Mouse (Mus musculus) liver, embryonic 16.5 days (tissue): ENCODE measurements around the gene Mrps5. TPM values are rescaled to one million over a fixed set of nuclear protein-coding genes. Genes with fewer than 3 reads are reported as not detected.

ENCODE experiments used
- ATAC-seq: fragments of 200-750 bp; cut with Nextera tagmentation; 2 replicates; pipeline ENCODE4 v1.8.0; 2017; ENCODE audit warnings: low read depth, mild to moderate bottlenecking, moderate number of reproducible peaks, moderate library complexity
- H3K27ac ChIP-seq: fragments of 300-500 bp; sonication (generic); 2 replicates; pipeline ENCODE4 v1.5.1; 2014; ENCODE audit warnings: mild to moderate bottlenecking, low read length
- H3K27me3 ChIP-seq: fragments of 300-500 bp; sonication (generic); 2 replicates; pipeline ENCODE4 v1.6.1; 2014; ENCODE audit warnings: low read depth, low read length, mixed read lengths; ENCODE audit not compliant: control insufficient read depth, insufficient read depth
- H3K36me3 ChIP-seq: fragments of 300-500 bp; sonication (generic); 2 replicates; pipeline ENCODE4 v1.6.1; 2014; ENCODE audit warnings: mild to moderate bottlenecking; ENCODE audit not compliant: control insufficient read depth, insufficient read depth
- H3K4me1 ChIP-seq: fragments of 300-500 bp; sonication (generic); 2 replicates; pipeline ENCODE4 v1.6.1; 2014; ENCODE audit warnings: low read depth, low read length, mixed read lengths; ENCODE audit not compliant: control insufficient read depth
- H3K4me2 ChIP-seq: fragments of 300-500 bp; sonication (generic); 2 replicates; pipeline ENCODE4 v1.6.1; 2014; ENCODE audit warnings: low read depth, low read length, mixed read lengths
- H3K4me3 ChIP-seq: fragments of 300-500 bp; sonication (generic); 2 replicates; pipeline ENCODE4 v1.5.1; 2014; ENCODE audit warnings: low read depth, mild to moderate bottlenecking, low read length
- H3K9ac ChIP-seq: fragments of 300-500 bp; sonication (generic); 2 replicates; pipeline ENCODE4 v1.6.1; 2014; ENCODE audit warnings: low read depth, low read length
- H3K9me3 ChIP-seq: fragments of 300-500 bp; sonication (generic); replicated peaks from 2 replicates; pipeline ENCODE4 v1.6.1; 2016; ENCODE audit warnings: low read length; ENCODE audit not compliant: control insufficient read depth
- WGBS: fragments of 180-500 bp; shearing (Covaris S2); extraction: QIAGEN DNeasy Blood & Tissue Kit; methylation state at CpG from one replicate; pipeline ENCODE4 v1.1.7; 2014; ENCODE audit not compliant: insufficient replicate concordance; 5-methylcytosine and 5-hydroxymethylcytosine counted together
- polyA plus RNA-seq: library from polyadenylated mRNA; unstranded; fragments of >200 nt; fragmentation: Nextera tagmentation; extraction: Ambion mirVana; gene quantifications from 2 replicates; pipeline ENCODE4 v1.2.1, GENCODE M21; 2015

Mrps5 gene
- polyA plus RNA-seq, 1 experiment from 2014 or later = 65.0 TPM

DNA sequence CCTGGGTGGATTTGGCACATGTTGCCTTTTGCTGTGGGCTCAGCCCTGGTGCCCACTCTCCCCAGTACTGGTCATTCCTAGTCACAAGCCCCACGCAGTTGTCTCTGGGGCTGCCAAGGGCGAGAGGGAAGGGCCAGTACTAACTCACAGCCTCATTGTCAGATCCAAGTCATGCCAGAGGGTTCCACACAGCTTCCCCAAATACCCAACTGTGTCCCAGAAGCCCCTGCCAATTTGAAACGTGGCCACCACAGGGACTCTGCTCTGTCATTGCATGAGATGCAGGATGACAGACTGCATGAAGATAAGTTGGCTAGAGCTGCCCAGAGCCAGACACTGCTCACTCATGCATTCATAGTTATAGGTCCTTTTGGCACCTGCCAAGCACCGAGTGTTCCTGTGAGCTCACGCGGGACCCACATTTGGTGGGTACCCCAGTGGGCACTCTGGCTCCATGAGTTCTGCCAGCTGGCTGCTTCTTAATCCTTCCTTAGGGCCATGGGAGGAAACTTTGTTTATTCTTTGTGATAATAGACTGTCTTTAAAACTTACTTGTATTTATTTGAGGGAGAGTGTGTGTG, 41.1 kb downstream of the Mrps5 start:
- no peaks in the 10 kb centered on the region for H3K9me3 ChIP-seq
- no peaks in the 10 kb centered on the region for H3K36me3 ChIP-seq
- no peak overlapping the region for H3K9ac ChIP-seq
- H3K27ac ChIP-seq = no peak overlapping the region
- no peaks in the 10 kb centered on the region for H3K4me1 ChIP-seq
- WGBS = 61% methylated on average over 6 of the region's 6 CpGs
- no peak overlapping the region for H3K4me2 ChIP-seq
- no peak overlapping the region for H3K4me3 ChIP-seq
- H3K27me3 ChIP-seq = no peaks in the 10 kb centered on the region; the same call in 1 of the 2 replicates
- no peak for ATAC-seq

DNA sequence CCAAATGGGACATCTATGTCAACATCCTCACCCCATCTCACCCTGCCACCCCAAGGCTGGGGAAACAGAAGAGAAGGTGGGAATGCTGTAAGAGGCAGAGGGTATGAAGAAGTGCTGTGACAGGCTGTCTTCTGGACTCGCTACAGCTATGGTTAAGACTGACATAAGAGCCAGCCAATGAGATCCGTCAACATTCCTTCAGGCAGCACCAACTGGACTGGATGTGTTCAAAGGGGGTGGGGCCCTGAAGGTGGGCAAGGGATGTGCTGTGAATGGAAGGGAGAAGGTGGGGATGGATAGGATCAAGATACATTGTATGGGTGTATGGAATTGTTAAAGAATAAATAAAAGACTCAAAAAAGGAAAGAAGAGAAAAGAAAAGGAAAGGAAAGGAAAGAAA, 45.6 kb downstream of the Mrps5 start:
- no peak for ATAC-seq
- WGBS = 39% methylated on average over 2 of the region's 2 CpGs
- no peaks in the 10 kb centered on the region for H3K36me3 ChIP-seq
- H3K4me3 ChIP-seq = no peak overlapping the region
- H3K27ac ChIP-seq = no peak overlapping the region
- H3K4me2 ChIP-seq = no peak overlapping the region
- H3K9me3 ChIP-seq = no peaks in the 10 kb centered on the region
- no peak overlapping the region for H3K9ac ChIP-seq
- H3K27me3 ChIP-seq = no peaks in the 10 kb centered on the region; the same call in 1 of the 2 replicates
- no peaks in the 10 kb centered on the region for H3K4me1 ChIP-seq

DNA sequence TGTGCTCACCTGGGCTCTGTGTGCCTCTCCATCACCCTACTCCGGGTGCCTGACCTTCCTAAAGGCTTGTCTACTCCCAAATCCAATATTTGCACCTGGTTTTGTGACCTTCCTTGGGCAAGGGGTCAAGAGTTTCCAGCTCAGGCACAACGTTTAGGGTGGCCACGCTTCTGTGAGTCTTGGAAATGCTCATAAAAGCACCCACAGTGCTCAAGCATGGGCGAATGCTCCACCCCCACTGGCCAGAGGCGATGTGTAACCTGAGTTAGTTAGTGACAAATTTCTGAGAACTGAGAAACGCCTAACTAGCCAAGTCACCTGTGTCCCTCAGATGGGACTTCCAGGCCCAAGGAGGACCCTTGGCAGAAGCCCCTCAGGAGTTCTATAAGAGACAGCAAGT, 48.6 kb downstream of the Mrps5 start:
- WGBS = 45% methylated on average over 6 of the region's 6 CpGs
- Histone ChIP-seq H3K4me2 (no peak overlapping the region), H3K9ac (no peak overlapping the region), H3K9me3 (no peaks in the 10 kb centered on the region), H3K27ac (no peak overlapping the region), H3K4me1 (no peaks in the 10 kb centered on the region), H3K27me3 (no peaks in the 10 kb centered on the region), H3K4me3 (no peak overlapping the region), H3K36me3 (no peaks in the 10 kb centered on the region)
- no peak for ATAC-seq

DNA sequence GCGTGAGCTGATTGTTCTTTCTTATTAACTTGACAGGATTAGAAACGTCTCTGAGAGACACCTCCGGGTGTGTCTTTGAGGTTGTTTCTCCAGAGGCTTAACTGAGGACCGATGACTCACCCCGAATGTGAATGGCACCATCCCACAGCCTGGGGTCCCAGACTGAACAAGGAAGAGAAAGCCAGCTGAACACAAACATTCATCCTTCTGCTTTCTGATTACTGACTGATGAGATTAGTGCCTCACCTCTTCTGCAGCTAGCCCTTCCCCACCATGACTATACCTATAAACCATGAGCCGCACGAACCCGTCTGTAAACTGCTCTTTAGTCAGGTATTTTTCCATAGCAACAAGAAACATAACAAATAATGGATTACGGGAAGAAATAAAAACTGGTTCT, 52.0 kb downstream of the Mrps5 start:
- no peak overlapping the region for H3K9ac ChIP-seq
- no peak overlapping the region for H3K4me2 ChIP-seq
- H3K36me3 ChIP-seq = no peaks in the 10 kb centered on the region
- WGBS = 61% methylated on average over 9 of the region's 9 CpGs
- H3K4me3 ChIP-seq = no peak overlapping the region
- ATAC-seq = no peak
- no peaks in the 10 kb centered on the region for H3K9me3 ChIP-seq
- no peaks in the 10 kb centered on the region for H3K4me1 ChIP-seq
- H3K27me3 ChIP-seq = no peaks in the 10 kb centered on the region
- no peak overlapping the region for H3K27ac ChIP-seq

DNA sequence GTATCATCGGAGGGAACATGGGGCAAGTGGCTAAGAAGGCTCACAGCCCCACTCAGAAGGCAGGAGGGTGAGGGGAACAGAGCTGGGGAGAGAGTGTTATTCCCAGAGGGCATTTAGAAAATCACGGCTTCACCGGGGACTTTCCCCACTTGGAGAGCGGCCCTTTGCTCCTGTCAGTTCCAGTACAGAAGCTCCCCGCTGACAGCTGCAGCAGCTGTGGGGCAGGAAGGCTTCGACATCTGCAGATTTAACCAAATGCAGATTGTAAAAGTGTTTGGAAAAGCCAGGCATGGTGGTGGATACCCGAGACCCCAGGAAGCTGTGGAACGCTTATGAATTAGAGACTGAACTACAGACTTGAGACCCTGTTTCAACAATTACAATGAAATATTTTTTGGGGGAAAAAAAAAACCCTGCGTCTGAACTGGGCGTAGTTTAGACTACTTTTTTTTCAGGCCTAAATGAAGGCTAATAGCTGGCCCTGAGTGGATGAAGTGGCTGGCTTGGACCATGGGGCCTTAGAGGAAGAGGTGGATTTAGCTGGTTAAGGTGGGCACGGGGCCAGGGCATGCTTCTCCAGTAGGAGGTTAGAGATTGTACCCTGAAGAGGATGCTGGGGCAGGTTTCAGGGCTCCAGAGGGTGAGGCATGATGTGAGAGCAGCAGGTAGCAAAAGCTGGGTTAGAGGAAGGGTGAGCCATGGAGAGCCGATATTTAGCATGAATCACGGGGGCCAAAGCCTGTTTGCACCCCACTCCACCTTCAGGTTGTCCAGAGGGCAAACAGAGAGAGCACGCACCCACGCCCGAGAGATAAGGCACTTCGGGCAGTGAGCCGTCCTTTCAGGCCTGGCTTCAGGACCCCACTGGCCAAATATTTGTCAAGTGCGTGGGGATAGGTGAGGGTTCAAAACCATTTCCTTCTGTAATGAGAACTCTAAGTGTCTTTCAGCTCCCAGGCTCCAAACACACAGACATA, 57.0 kb downstream of the Mrps5 start:
- no peaks in the 10 kb centered on the region for H3K9me3 ChIP-seq
- no peak for ATAC-seq
- H3K27ac ChIP-seq = no peak overlapping the region
- H3K4me2 ChIP-seq = no peak overlapping the region
- H3K4me1 ChIP-seq = no peaks in the 10 kb centered on the region
- H3K27me3 ChIP-seq = no peaks in the 10 kb centered on the region
- no peaks in the 10 kb centered on the region for H3K36me3 ChIP-seq
- no peak overlapping the region for H3K9ac ChIP-seq
- no peak overlapping the region for H3K4me3 ChIP-seq
- WGBS = 51% methylated on average over 19 of the region's 19 CpGs

DNA sequence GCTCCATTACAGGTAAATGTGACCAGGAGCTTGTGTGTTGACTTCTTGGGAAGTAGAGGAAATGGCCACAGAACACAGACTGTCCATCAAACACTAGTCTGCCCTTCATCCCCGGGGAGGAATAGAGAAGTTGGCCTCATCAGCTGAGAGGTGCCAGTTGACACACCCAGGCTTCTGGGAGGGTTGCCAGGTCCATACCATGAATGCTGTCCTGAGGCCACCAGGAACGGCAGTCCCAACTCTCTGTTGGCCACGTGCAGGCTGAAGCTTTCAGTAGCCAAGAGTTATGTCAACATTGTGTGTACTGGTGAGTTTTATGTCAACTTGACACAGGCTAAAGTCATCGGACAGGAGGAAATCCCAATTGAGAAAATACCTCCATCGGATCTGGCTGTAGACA, 59.9 kb downstream of the Mrps5 start:
- 44% methylated on average over 5 of the region's 5 CpGs for WGBS
- Histone ChIP-seq H3K9me3 (no peaks in the 10 kb centered on the region), H3K9ac (no peak overlapping the region), H3K4me2 (no peak overlapping the region), H3K36me3 (no peaks in the 10 kb centered on the region), H3K27me3 (peaks cover 5% of the 10 kb centered on the region; the same call in 1 of the 2 replicates), H3K27ac (no peak overlapping the region), H3K4me1 (no peaks in the 10 kb centered on the region), H3K4me3 (no peak overlapping the region)
- ATAC-seq = peak; percentile 71

DNA sequence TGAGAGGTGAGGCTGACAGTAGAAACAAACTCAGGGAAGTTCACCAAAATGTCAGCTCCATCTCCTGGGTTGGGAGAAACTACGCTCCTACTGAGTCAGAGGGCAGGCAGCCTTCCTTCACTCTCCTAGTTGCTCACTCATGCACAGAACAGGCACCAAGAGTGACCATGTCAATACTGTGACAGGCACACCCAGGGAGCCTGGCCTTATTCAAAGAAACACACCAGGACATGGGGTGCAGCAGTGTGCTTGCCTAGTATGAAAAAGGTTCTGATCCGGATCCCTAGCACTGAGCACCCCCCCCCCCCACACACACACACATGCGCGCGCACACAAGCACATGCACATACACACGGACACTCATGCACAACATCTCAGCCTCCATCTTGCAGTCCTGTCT, 61.1 kb downstream of the Mrps5 start:
- Histone ChIP-seq H3K4me3 (no peak overlapping the region), H3K4me2 (no peak overlapping the region), H3K27ac (no peak overlapping the region), H3K9ac (no peak overlapping the region), H3K4me1 (no peaks in the 10 kb centered on the region), H3K36me3 (no peaks in the 10 kb centered on the region), H3K27me3 (peaks cover 9% of the 10 kb centered on the region), H3K9me3 (no peaks in the 10 kb centered on the region)
- ATAC-seq = no peak
- WGBS = 77% methylated on average over 6 of the region's 6 CpGs

DNA sequence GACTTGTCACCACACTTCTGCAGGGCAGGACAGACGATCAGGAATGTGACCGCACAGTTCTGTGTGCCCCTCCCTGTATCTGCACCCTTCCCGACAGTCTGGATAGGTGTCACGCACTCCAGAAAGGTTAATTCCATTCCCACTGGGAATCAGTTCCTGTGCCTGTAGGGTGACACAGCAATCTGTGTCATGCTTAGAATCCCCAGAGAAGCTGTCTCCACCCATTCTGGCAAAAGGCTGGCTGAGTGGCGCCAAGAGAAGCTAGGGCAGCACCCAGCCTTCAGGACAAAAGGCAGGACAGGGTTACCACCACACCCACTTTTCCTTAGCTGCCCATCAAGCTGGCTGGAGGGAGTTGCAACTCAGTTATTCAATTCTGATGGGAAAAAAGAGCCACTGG, 62.9 kb downstream of the Mrps5 start:
- no peak overlapping the region for H3K4me3 ChIP-seq
- no peaks in the 10 kb centered on the region for H3K4me1 ChIP-seq
- H3K9ac ChIP-seq = no peak overlapping the region
- no peak for ATAC-seq
- no peak overlapping the region for H3K27ac ChIP-seq
- H3K9me3 ChIP-seq = no peaks in the 10 kb centered on the region
- no peaks in the 10 kb centered on the region for H3K36me3 ChIP-seq
- H3K27me3 ChIP-seq = peaks cover 27% of the 10 kb centered on the region
- no peak overlapping the region for H3K4me2 ChIP-seq
- 54% methylated on average over 5 of the region's 5 CpGs for WGBS

DNA sequence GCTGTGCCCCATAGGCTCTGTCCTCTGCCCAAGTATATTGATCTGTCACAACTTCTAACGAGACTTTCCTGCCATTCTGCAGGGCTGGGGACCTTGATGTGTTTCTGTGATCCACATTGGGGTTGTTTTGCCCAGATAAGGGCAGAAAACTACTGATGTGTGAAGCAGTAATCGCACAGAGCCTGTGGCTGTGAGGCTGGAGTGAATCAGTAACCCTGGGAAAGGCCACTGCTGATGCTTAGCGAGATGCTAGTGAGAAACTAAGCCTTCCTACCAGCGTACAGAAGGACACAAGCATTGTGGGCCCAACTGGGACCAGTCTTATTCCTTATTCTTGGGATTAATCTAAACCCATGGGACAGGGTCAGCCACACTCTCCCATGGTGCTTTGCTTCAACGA, 64.6 kb downstream of the Mrps5 start:
- H3K27ac ChIP-seq = no peak overlapping the region
- WGBS = 46% methylated on average over 5 of the region's 5 CpGs
- H3K27me3 ChIP-seq = peaks cover 43% of the 10 kb centered on the region
- no peaks in the 10 kb centered on the region for H3K9me3 ChIP-seq
- no peak for ATAC-seq
- H3K4me1 ChIP-seq = no peaks in the 10 kb centered on the region
- no peaks in the 10 kb centered on the region for H3K36me3 ChIP-seq
- no peak overlapping the region for H3K4me2 ChIP-seq
- no peak overlapping the region for H3K9ac ChIP-seq
- H3K4me3 ChIP-seq = no peak overlapping the region
